Mouse (Mus musculus) forebrain, embryonic 15.5 days (tissue): ENCODE data around the gene Med24. TPM values are rescaled to one million over a fixed set of nuclear protein-coding genes. Genes with fewer than 3 reads are reported as not detected.
A peak's percentile ranks its signal among the peaks of the same experiment; 100 is the strongest.

Experiments used
- ATAC-seq: fragments of 200-750 bp; cut with Nextera tagmentation; replicated peaks from 2 replicates; pipeline ENCODE4 v1.8.0; 2017; ENCODE audit warnings: mild to moderate bottlenecking, moderate TSS enrichment, moderate library complexity
- H3K27ac ChIP-seq: fragments of 300-500 bp; sonication (generic); replicated peaks from 2 replicates; pipeline ENCODE4 v1.5.1; 2015; ENCODE audit warnings: mild to moderate bottlenecking, inconsistent platforms
- H3K27me3 ChIP-seq: fragments of 300-500 bp; sonication (generic); 2 replicates; pipeline ENCODE4 v1.6.1; 2015; ENCODE audit warnings: inconsistent platforms
- H3K36me3 ChIP-seq: fragments of 300-500 bp; sonication (generic); 2 replicates; pipeline ENCODE4 v1.6.1; 2015; ENCODE audit warnings: mild to moderate bottlenecking, inconsistent platforms
- H3K4me1 ChIP-seq: fragments of 300-500 bp; sonication (generic); 2 replicates; pipeline ENCODE4 v1.6.1; 2015; ENCODE audit warnings: inconsistent platforms
- H3K4me2 ChIP-seq: fragments of 300-500 bp; sonication (generic); replicated peaks from 2 replicates; pipeline ENCODE4 v1.6.1; 2015; ENCODE audit warnings: mild to moderate bottlenecking, inconsistent platforms
- H3K4me3 ChIP-seq: fragments of 300-500 bp; sonication (generic); 2 replicates; pipeline ENCODE4 v1.5.1; 2015; ENCODE audit warnings: mild to moderate bottlenecking, inconsistent platforms
- H3K9ac ChIP-seq: fragments of 300-500 bp; sonication (generic); replicated peaks from 2 replicates; pipeline ENCODE4 v1.6.1; 2015; ENCODE audit warnings: mild to moderate bottlenecking, inconsistent platforms
- H3K9me3 ChIP-seq: fragments of 300-500 bp; sonication (generic); 2 replicates; pipeline ENCODE4 v1.6.1; 2016; ENCODE audit warnings: inconsistent platforms
- WGBS: fragments of 180-500 bp; shearing (Covaris S2); methylation state at CpG from one replicate; pipeline ENCODE4 v1.1.7; 2015; ENCODE audit warnings: mixed read lengths; 5-methylcytosine and 5-hydroxymethylcytosine counted together
- polyA plus RNA-seq: library from polyadenylated mRNA; unstranded; fragments of >200 nt; fragmentation: Nextera tagmentation; extraction: Ambion mirVana; gene quantifications from 2 replicates; pipeline ENCODE4 v1.2.1, GENCODE M21; 2015

Gene Med24
- polyA plus RNA-seq, 1 experiment from 2014 or later: 85.1 TPM

DNA sequence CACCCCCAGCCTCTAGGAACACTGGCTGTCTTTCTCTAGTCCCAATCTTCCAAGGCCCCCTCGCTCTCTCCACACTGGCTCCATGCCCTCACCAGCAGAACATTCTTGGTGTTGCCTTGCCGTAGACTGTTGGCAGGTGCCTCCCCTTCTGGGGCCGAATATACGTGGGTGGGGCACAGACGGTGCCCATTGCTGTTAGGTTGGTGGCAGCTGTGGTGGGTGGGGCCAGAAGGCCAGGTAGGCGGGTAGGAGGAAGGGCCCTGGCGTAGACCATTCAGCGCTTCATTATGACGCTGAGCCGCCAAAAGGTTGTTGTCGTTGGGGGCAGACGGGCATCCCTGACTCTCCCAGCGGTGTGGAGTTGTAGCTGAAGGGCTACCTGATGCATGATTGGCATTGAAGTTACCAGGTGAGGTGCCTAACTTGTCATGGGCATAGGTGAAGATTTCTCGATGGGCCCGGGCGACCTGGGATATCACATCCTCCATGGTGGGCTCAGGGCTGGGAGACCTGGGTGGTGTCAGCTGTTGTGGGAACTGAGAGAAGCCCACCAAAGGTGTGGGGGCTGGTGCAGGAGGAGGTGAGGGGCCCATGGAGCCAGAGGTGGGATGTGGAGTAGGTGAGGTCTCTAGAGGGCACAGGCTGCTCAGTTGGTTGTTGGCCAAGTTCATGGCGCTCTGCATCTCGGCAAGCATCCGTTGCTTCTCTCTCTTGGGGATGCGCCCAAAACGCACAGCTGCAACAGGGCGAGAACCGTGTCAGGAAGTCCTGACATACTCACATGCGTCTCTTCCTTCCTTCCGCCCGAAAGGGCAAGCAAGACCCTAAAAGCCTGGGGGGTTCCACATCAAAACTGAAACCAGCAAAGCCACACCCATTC is 41.1 kb upstream of the Med24 start:
- no peak overlapping the region for H3K9ac ChIP-seq
- H3K27me3 ChIP-seq: no peaks in the 10 kb centered on the region
- no peaks in the 10 kb centered on the region for H3K9me3 ChIP-seq
- H3K27ac ChIP-seq: peak overlapping the region; percentile 41
- H3K4me3 ChIP-seq: no peak overlapping the region
- WGBS: 87% methylated on average over 26 of the region's 26 CpGs
- ATAC-seq: no peak
- H3K4me1 ChIP-seq: peaks cover 78% of the 10 kb centered on the region
- H3K4me2 ChIP-seq: no peak overlapping the region
- peaks cover 36% of the 10 kb centered on the region for H3K36me3 ChIP-seq

- Histone ChIP-seq H3K9me3 (no peaks in the 10 kb centered on the region), H3K4me3 (no peak overlapping the region), H3K4me1 (peaks cover 78% of the 10 kb centered on the region), H3K27ac (peak overlapping the region; percentile 81), H3K4me2 (0 out of 2 replicates have a peak overlapping the region, but pooled peaks have one; percentile 36), H3K36me3 (peaks cover 45% of the 10 kb centered on the region), H3K9ac (no peak overlapping the region), H3K27me3 (no peaks in the 10 kb centered on the region)
- WGBS: 87% methylated on average over 25 of the region's 25 CpGs
- no peak for ATAC-seq
Measured at GRCm38 (mm10) chr11:98769007-98769954, 40.0 kb upstream of the Med24 start.

GRCm38 (mm10) chr11:98768127-98769006 is 39.1 kb upstream of the Med24 start:
- Histone ChIP-seq H3K4me1 (peaks cover 68% of the 10 kb centered on the region), H3K9me3 (no peaks in the 10 kb centered on the region)

DNA sequence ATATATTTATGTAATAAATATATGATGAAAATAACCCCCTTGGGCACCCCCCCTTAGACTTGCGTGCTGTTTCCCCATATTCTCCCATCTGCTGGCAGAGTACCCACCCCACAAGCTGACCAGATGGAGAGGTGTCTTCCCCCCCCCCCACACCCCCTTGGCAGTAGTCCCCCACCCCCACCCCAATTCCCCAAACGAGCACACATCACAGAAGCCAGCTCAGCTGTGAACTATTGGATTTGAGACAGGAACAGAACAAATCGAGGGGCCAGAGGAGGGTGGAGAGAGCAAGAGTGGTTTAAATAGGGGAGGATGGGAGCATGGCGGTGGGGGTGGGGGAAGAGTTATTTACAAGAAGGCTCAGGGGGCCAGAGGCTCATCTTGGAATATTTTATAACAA is 38.5 kb upstream of the Med24 start:
- Histone ChIP-seq H3K27me3 (no peaks in the 10 kb centered on the region), H3K9ac (0 out of 2 replicates have a peak overlapping the region, but pooled peaks have one; percentile 31), H3K4me1 (peaks cover 62% of the 10 kb centered on the region), H3K9me3 (no peaks in the 10 kb centered on the region), H3K4me3 (peak overlapping the region; percentile 19; the same call in 1 of the 2 replicates), H3K27ac (peak overlapping the region; percentile 81), H3K4me2 (peak overlapping the region; percentile 36), H3K36me3 (peaks cover 61% of the 10 kb centered on the region)
- 0 out of 2 replicates have a peak, but pooled peaks have one; percentile 5 for ATAC-seq
- 9% methylated on average over 4 of the region's 4 CpGs for whole genome bisulfite sequencing

More at GRCm38 (mm10) chr11:98768127-98769006, 39.1 kb upstream of the Med24 start:
- H3K27me3 ChIP-seq: no peaks in the 10 kb centered on the region
- 25% methylated on average over 37 of the region's 39 CpGs for WGBS
- H3K27ac ChIP-seq: peak overlapping the region; percentile 81
- H3K4me3 ChIP-seq: peak overlapping the region; percentile 19; the same call in 1 of the 2 replicates
- H3K9ac ChIP-seq: peak overlapping the region; percentile 31
- H3K4me2 ChIP-seq: peak overlapping the region; percentile 36
- ATAC-seq: no peak
- H3K36me3 ChIP-seq: peaks cover 54% of the 10 kb centered on the region

DNA sequence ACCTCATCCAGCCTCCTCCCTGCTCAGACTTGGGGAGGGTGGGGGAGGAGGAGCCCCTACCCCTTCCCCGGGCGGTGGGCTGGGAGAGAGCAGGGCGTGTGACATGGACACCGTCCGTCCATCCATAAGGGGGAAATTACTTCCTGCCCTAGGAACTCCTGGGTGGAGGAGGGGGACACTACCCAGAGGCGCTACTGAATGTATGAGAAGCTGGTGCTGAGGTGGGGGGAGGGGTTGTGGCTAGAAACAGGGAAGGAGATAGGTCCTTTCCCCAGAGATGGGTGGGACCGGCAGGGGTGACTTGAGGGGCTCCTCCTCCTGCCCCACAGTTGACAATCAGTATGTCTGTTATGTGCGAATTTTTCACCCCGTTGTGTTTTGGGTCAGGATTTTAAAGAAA is 38.0 kb upstream of the Med24 start:
- peak; percentile 52 for ATAC-seq
- WGBS: 24% methylated on average over 9 of the region's 9 CpGs
- H3K9ac ChIP-seq: no peak overlapping the region

DNA sequence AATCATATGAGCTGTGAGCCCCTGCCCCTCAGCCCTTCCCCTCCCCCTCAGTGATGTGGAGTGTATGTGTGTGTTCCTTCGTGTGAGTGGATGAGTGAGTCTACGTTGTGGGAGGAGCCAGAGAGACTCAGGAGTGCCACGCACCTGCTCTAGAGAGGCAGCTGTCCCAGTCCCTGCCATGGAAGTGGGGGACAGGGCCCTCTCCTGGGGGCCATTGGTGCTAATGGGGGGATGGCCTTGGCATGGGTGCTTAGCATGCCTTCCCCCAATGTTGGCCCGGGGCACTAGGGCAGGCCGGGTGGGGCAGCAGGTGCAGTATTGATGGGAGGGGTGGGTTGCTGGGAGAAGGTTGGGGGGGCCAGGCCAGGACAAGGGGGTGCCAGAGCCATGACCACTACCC is 37.6 kb upstream of the Med24 start:
- H3K27me3 ChIP-seq: no peaks in the 10 kb centered on the region
- H3K36me3 ChIP-seq: peaks cover 70% of the 10 kb centered on the region
- peak overlapping the region; percentile 81 for H3K27ac ChIP-seq
- no peak overlapping the region for H3K4me3 ChIP-seq
- H3K9me3 ChIP-seq: no peaks in the 10 kb centered on the region
- H3K4me1 ChIP-seq: peaks cover 58% of the 10 kb centered on the region
- peak; percentile 13; the same call in 1 of the 2 replicates for ATAC-seq
- 36% methylated on average over 5 of the region's 5 CpGs for WGBS
- H3K9ac ChIP-seq: no peak overlapping the region; the same call in 1 of the 2 replicates
- H3K4me2 ChIP-seq: 0 out of 2 replicates have a peak overlapping the region, but pooled peaks have one; percentile 15

More for the DNA sequence above, 38.0 kb upstream of the Med24 start:
- H3K9me3 ChIP-seq: no peaks in the 10 kb centered on the region
- peak overlapping the region; percentile 15 for H3K4me2 ChIP-seq
- no peak overlapping the region for H3K4me3 ChIP-seq
- peaks cover 58% of the 10 kb centered on the region for H3K4me1 ChIP-seq
- H3K36me3 ChIP-seq: peaks cover 65% of the 10 kb centered on the region
- H3K27ac ChIP-seq: peak overlapping the region; percentile 81
- no peaks in the 10 kb centered on the region for H3K27me3 ChIP-seq

DNA sequence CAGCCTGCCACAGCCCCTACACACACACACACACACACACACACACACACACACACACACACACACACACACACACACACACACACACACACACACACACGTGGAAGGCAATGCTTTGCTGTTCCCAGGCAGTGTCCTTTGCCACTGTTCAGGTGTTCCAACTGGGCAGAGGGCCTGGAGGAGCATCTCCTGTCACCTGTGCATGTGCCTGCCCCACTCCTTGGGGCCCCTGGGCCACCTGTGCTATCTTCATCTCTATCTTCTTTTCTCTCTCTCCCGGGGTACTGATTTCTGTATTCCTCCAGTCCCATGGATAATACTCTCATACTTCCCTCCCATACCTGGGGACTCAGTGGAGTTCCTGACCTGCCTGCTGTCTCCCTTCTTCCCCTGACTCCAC is 37.1 kb upstream of the Med24 start:
- 60% methylated on average over 2 of the region's 2 CpGs for WGBS
- Histone ChIP-seq H3K9me3 (no peaks in the 10 kb centered on the region), H3K4me1 (peaks cover 58% of the 10 kb centered on the region), H3K27ac (peak overlapping the region; percentile 81), H3K4me2 (no peak overlapping the region), H3K36me3 (peaks cover 74% of the 10 kb centered on the region), H3K4me3 (no peak overlapping the region), H3K9ac (no peak overlapping the region; the same call in 1 of the 2 replicates), H3K27me3 (no peaks in the 10 kb centered on the region)
- ATAC-seq: no peak

DNA sequence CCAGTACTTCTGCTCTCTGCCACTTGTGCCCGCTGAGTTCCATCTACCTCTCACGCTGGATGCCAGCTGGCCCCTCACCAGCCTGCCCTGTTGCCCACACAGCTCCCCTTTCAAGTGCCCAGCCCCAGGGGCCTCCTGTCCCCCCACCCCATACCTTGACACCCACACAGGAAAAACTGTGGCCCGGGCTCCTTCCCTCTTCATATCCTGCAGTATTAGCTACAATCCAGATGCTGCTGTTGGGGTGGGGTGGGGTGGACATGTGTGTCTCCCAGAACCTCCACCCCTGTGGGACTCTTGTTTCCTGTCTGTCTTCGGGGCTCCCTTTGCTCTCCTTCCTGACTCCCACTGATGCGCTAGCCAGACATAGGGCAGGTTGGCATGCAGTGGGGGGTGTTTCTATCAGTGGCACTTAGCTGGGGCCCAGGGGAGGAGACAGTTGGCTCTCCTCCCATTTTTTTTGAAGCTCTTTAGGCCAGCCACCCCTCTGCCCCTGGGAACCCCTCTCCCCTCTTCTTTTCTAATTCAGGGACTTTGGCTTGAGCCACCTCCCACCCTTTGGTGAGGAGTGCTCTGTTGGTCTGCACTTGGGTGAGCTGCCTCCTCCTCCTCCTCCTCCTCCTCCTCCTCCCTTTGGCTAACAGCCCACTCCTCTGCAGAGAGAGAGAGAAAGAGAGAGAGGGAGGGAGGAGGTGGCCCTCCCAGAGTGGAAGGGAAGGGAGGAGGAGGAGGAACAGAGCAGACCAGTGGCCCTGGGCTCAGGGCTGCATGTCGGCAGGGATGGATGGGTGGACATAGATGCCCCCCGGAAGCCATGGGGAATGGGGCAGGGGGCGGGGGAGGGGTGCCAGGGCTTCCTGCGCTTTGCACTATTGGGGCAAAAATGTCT is 36.4 kb upstream of the Med24 start:
- Histone ChIP-seq H3K4me3 (no peak overlapping the region), H3K4me2 (no peak overlapping the region), H3K27ac (peak overlapping the region; percentile 81), H3K4me1 (peaks cover 58% of the 10 kb centered on the region), H3K9me3 (no peaks in the 10 kb centered on the region), H3K36me3 (peaks cover 75% of the 10 kb centered on the region), H3K9ac (0 out of 2 replicates have a peak overlapping the region, but pooled peaks have one; percentile 24), H3K27me3 (no peaks in the 10 kb centered on the region)
- ATAC-seq: no peak
- 27% methylated on average over 9 of the region's 9 CpGs for WGBS

- Histone ChIP-seq H3K36me3 (peaks cover 74% of the 10 kb centered on the region), H3K27me3 (no peaks in the 10 kb centered on the region), H3K27ac (peak overlapping the region; percentile 81), H3K9ac (no peak overlapping the region), H3K4me2 (no peak overlapping the region), H3K4me3 (no peak overlapping the region), H3K4me1 (peaks cover 50% of the 10 kb centered on the region), H3K9me3 (no peaks in the 10 kb centered on the region)
- no peak for ATAC-seq
Measured at GRCm38 (mm10) chr11:98764746-98765145, 35.5 kb upstream of the Med24 start.

GRCm38 (mm10) chr11:98764091-98764490 is 34.9 kb upstream of the Med24 start:
- WGBS: 88% methylated on average over 18 of the region's 18 CpGs
- no peaks in the 10 kb centered on the region for H3K27me3 ChIP-seq
- no peak overlapping the region for H3K9ac ChIP-seq
- H3K36me3 ChIP-seq: peaks cover 71% of the 10 kb centered on the region
- peaks cover 47% of the 10 kb centered on the region for H3K4me1 ChIP-seq
- H3K4me3 ChIP-seq: no peak overlapping the region
- H3K4me2 ChIP-seq: no peak overlapping the region
- no peaks in the 10 kb centered on the region for H3K9me3 ChIP-seq
- no peak overlapping the region for H3K27ac ChIP-seq
- ATAC-seq: no peak
